Mouse (Mus musculus): ENCODE measurements around the gene Tepsin. TPM values are rescaled to one million over a fixed set of nuclear protein-coding genes. Genes with fewer than 3 reads are reported as not detected.

Gene Tepsin
- polyA plus RNA-seq, 1 experiment from 2014 or later = 6.0 TPM

DNA sequence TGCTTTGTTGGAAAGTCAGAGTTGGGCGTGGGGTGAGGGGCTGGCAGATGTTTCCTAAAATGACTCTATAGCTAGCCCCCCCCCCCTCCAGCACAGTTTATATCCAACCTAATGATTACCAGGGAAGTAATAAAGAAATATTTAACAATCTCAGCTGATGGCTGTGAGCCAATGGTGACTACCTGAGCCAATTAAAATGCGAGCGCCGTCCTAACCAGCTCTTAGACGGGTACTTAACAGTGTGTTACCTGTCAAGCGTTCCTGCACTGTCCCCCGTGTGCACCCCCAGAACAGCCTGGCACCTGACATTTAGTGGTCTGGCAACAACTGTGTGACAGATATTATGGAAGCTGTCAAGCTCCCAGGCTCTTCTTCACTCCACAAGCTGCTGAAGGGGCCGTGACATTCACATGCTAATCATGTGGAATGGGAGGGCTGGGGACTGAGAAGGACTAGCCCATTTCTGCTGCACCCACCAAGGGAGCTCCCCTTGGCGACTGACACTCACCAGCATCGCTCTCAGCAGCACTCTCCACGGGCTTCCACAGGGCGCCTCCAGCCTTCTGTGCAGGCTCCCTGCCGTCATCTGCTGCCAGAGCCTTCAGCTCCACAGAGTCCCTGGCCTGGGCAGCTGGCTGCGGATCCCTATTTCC is 11.2 kb upstream of the Tepsin start:
- no peak overlapping the region for H3K4me3 ChIP-seq (replicated peaks)
- H3K4me1 ChIP-seq (replicated peaks) = no peaks in the 10 kb centered on the region
- no peak overlapping the region for H3K9ac ChIP-seq
- peaks cover 80% of the 10 kb centered on the region for H3K36me3 ChIP-seq (replicated peaks)
- H3K4me2 ChIP-seq = no peak overlapping the region
- H3K9me3 ChIP-seq (replicated peaks) = no peaks in the 10 kb centered on the region
- WGBS (ENCODE audit: insufficient replicate concordance) = 81% methylated on average over 14 of the region's 14 CpGs
- H3K27me3 ChIP-seq = no peaks in the 10 kb centered on the region
- no peak overlapping the region for H3K27ac ChIP-seq (replicated peaks)
- ATAC-seq (ENCODE audit: insufficient read depth) = no peak

DNA sequence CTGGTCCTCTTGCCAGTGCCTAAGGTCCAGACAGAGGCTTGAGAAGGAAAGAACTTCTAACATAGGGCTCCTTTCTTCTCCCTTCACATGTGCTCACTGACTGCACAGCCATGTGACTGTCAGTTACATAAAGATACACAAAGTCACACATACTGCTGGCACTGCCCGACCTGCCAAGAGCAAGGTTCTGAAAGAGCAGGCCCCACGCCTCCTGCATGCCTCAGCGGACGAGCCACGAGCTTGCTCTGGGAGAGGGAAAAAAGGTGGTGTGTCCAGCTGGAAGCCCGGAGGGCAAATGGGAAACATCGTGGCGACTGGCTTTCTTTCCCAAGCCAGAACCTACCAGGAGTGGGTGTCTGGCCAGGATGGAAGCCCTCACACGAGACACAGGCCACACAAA is 9.3 kb upstream of the Tepsin start:
- Histone ChIP-seq H3K9ac (no peak overlapping the region), H3K27ac (replicated peaks) (no peak overlapping the region), H3K27me3 (no peaks in the 10 kb centered on the region), H3K4me1 (replicated peaks) (0 out of 2 replicates have a peak, but pooled peaks cover 2% of the 10 kb centered on the region), H3K4me2 (no peak overlapping the region), H3K9me3 (replicated peaks) (no peaks in the 10 kb centered on the region), H3K36me3 (replicated peaks) (peaks cover 82% of the 10 kb centered on the region), H3K4me3 (replicated peaks) (no peak overlapping the region)
- no peak for ATAC-seq (ENCODE audit: insufficient read depth)
- WGBS (ENCODE audit: insufficient replicate concordance) = 71% methylated on average over 9 of the region's 9 CpGs

- Histone ChIP-seq H3K27ac (replicated peaks) (no peak overlapping the region), H3K9me3 (replicated peaks) (no peaks in the 10 kb centered on the region), H3K36me3 (replicated peaks) (peaks cover 75% of the 10 kb centered on the region), H3K4me2 (no peak overlapping the region), H3K27me3 (no peaks in the 10 kb centered on the region), H3K4me3 (replicated peaks) (no peak overlapping the region), H3K4me1 (replicated peaks) (0 out of 2 replicates have a peak, but pooled peaks cover 2% of the 10 kb centered on the region), H3K9ac (no peak overlapping the region)
- WGBS (ENCODE audit: insufficient replicate concordance) = 54% methylated on average over 2 of the region's 2 CpGs
- no peak for ATAC-seq (ENCODE audit: insufficient read depth)
Measured at GRCm38 (mm10) chr11:120107026-120107425, 8.5 kb upstream of the Tepsin start.

DNA sequence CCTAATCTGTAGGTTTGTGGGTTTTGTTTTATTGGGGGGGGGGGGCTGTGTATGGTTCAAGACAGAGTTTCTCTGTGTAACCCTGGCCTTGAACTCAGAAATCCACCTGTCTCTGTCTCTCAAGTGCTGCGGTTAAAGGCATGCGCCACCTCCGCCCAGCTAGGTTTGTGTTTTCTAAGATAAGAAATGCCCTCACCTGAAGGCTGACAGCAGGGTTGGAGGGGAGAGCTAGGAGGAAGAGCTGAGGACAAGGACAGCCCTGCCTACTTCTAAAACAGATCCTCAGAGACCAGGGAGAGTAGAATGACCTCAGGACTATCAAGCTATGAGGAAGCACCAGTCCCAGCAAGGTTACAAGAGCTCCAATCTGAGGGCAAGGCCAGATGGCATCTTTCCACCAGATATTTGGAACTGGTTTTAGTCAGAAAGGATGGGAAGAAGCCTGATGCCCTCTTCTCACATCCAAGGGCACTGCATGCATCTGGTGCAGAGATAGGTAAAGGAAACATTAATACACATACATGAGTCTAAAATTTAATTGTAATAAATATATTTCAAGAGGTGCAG is 5.0 kb upstream of the Tepsin start:
- no peak for ATAC-seq (ENCODE audit: insufficient read depth)
- no peak overlapping the region for H3K4me2 ChIP-seq
- no peak overlapping the region for H3K27ac ChIP-seq (replicated peaks)
- H3K27me3 ChIP-seq = no peaks in the 10 kb centered on the region
- peaks cover 53% of the 10 kb centered on the region for H3K36me3 ChIP-seq (replicated peaks)
- no peak overlapping the region for H3K4me3 ChIP-seq (replicated peaks)
- 49% methylated on average over 3 of the region's 3 CpGs for WGBS (ENCODE audit: insufficient replicate concordance)
- H3K9me3 ChIP-seq (replicated peaks) = no peaks in the 10 kb centered on the region
- peaks cover 16% of the 10 kb centered on the region for H3K4me1 ChIP-seq (replicated peaks)
- no peak overlapping the region for H3K9ac ChIP-seq

GRCm38 (mm10) chr11:120101036-120101435 is 2.5 kb upstream of the Tepsin start:
- Histone ChIP-seq H3K27ac (replicated peaks) (no peak overlapping the region; the same call in 1 of the 2 replicates), H3K9ac (no peak overlapping the region), H3K9me3 (replicated peaks) (no peaks in the 10 kb centered on the region), H3K4me2 (no peak overlapping the region), H3K27me3 (no peaks in the 10 kb centered on the region), H3K36me3 (replicated peaks) (peaks cover 28% of the 10 kb centered on the region), H3K4me3 (replicated peaks) (no peak overlapping the region), H3K4me1 (replicated peaks) (peaks cover 27% of the 10 kb centered on the region)
- no peak for ATAC-seq (ENCODE audit: insufficient read depth)
- 3% methylated on average over 3 of the region's 3 CpGs for WGBS (ENCODE audit: insufficient replicate concordance)

DNA sequence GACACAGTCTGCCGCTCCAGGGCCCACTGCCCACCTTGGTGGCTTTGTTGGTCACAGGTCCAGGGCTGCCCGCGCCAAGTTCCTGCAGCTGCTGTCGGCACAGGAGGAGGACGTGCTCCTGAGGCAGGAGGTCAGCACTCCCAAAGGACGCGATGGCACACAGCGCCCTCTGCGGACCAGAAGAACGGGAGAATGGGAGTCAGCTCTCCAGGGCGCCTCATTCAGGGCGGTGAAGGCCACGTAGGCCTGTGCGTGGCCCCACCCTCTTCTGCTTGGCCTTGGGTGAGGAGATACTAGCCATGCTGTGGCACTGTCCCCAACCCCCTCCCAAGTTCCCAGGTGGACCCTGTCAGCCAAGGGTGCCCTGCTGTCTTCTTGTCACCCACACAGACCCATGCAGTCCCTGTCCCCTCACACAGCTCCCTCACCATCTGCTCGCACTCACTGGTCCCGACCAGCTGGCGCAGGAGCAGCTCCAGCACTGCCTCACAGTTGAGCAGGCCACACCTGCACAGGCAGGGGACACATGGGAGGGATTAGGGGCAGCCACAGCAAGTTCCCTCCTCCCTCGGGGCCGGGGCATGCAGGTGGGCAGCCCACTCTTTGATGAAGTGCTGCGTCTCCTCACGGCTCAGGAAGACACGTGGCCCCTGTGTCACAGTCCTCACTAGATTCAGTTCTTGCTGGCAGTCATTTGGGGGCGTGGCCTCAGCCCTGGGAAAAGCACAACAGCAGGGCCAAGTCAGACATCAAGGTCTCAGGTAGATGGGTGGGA is 5.5 kb downstream of the Tepsin start:
- Histone ChIP-seq H3K9ac (no peak overlapping the region), H3K36me3 (replicated peaks) (peaks cover 48% of the 10 kb centered on the region), H3K9me3 (replicated peaks) (no peaks in the 10 kb centered on the region), H3K4me1 (replicated peaks) (peaks cover 13% of the 10 kb centered on the region), H3K27me3 (no peaks in the 10 kb centered on the region), H3K4me3 (replicated peaks) (no peak overlapping the region), H3K4me2 (no peak overlapping the region), H3K27ac (replicated peaks) (no peak overlapping the region)
- no peak for ATAC-seq (ENCODE audit: insufficient read depth)
- 75% methylated on average over 23 of the region's 23 CpGs for WGBS (ENCODE audit: insufficient replicate concordance)

DNA sequence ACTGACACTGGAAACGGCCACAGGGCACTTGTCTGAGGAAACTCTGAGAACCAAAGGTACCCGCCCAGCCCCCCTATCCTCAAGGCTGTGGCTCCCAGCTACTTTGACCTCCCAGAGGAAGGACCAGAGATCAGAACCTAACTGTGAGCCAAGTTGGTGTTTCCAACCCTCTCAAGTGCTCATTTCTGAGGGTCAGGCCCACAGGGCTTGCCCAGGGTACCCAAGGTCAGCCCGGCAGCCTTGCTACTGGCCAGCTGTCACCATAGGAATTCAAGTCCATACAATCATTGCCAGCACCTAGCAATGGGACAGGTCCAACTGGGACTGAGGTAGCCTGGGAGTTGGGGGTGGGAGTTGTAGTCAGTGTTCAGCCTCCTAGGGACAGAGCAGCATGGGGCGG is 7.9 kb downstream of the Tepsin start:
- Histone ChIP-seq H3K27ac (replicated peaks) (no peak overlapping the region), H3K27me3 (no peaks in the 10 kb centered on the region), H3K9ac (no peak overlapping the region), H3K9me3 (replicated peaks) (no peaks in the 10 kb centered on the region), H3K4me2 (no peak overlapping the region), H3K36me3 (replicated peaks) (peaks cover 47% of the 10 kb centered on the region), H3K4me3 (replicated peaks) (no peak overlapping the region), H3K4me1 (replicated peaks) (peaks cover 23% of the 10 kb centered on the region)
- ATAC-seq (ENCODE audit: insufficient read depth) = no peak
- 74% methylated on average over 4 of the region's 4 CpGs for WGBS (ENCODE audit: insufficient replicate concordance)

- peak within 1 kb of the TSS; percentile 94 for H3K9ac ChIP-seq
- peak; percentile 100 for ATAC-seq (ENCODE audit: insufficient read depth)
- H3K36me3 ChIP-seq (replicated peaks) = peaks cover 17% of the 10 kb centered on the region
- no peaks in the 10 kb centered on the region for H3K9me3 ChIP-seq (replicated peaks)
- peak within 1 kb of the TSS; percentile 99 for H3K4me2 ChIP-seq
- peak within 1 kb of the TSS; percentile 67 for H3K27ac ChIP-seq (replicated peaks)
- H3K4me3 ChIP-seq (replicated peaks) = peak within 1 kb of the TSS; percentile 91
- WGBS (ENCODE audit: insufficient replicate concordance) = under 1% methylated on average over 42 of the region's 42 CpGs
- peaks cover 27% of the 10 kb centered on the region for H3K4me1 ChIP-seq (replicated peaks)
- H3K27me3 ChIP-seq = no peaks in the 10 kb centered on the region
Measured at GRCm38 (mm10) chr11:120086702-120087152, 11.8 kb downstream of the Tepsin start, which contains the start of gene Cep131. TSS of gene Cep131 (minus strand) at chr11:120086827.

DNA sequence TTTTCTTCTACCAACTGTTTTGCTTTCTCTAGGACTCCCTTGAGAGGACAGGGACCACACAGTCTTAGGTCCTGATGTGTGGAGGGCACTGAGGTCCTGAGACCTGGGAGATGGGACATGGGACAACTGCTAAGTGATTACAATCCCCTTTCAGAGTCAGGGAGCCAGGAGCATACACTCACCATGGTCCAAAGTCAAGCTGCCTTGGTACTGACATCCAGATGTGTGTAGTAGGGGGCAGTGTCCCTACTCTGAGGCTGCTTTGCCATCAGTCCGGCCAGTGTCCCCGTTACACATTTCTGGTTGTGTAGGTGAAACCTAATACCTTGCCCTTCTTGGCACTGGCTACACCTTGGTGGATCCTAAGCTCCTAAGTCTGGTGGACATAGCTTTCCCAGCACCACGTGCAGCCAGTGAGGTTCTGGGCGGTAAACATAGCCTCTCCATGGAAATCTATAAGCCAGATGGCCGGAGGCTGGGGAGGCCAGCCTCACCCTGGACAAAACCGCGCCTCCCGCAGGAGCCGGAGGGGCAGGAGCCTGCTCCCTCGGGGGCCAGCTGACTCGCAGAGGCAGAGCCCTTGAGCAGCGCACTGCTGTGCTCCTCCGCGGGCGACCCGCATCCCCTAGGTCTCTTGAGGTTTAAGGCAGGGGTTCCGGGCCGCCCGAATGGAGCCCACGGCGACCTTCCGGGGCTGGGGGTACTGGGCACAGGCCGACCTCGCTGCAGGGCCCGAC is 12.5 kb downstream of the Tepsin start:
- Histone ChIP-seq H3K36me3 (replicated peaks) (peaks cover 12% of the 10 kb centered on the region; the same call in 1 of the 2 replicates), H3K27ac (replicated peaks) (peak overlapping the region; percentile 67), H3K27me3 (no peaks in the 10 kb centered on the region), H3K9me3 (replicated peaks) (no peaks in the 10 kb centered on the region), H3K9ac (peak overlapping the region; percentile 94), H3K4me3 (replicated peaks) (peak overlapping the region; percentile 91), H3K4me2 (peak overlapping the region; percentile 99), H3K4me1 (replicated peaks) (peaks cover 27% of the 10 kb centered on the region)
- ATAC-seq (ENCODE audit: insufficient read depth) = peak; percentile 40
- under 1% methylated on average over 25 of the region's 25 CpGs for WGBS (ENCODE audit: insufficient replicate concordance)

DNA sequence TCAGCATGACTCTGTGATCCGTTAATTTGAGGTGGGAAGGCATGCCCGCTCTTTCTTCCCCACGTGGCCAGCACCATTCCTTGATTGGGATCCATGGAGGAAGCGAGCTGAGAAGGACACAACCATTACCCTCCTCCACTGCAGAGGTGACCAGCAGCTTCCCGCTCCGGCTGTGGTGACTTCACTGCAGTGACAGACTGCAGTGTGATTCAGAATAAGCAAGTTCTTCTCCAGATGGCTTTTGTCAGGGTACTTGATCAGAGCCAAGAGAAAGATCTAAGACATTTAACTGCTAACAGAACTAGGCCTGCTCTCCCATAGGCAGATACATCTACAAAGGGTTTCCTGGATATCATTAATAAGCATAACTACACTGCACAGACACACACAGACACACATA is 18.2 kb downstream of the Tepsin start:
- no peak overlapping the region for H3K9ac ChIP-seq
- H3K27me3 ChIP-seq = no peaks in the 10 kb centered on the region
- no peaks in the 10 kb centered on the region for H3K9me3 ChIP-seq (replicated peaks)
- H3K4me1 ChIP-seq (replicated peaks) = no peaks in the 10 kb centered on the region
- 76% methylated on average over 6 of the region's 6 CpGs for WGBS (ENCODE audit: insufficient replicate concordance)
- H3K4me2 ChIP-seq = no peak overlapping the region
- no peak overlapping the region for H3K4me3 ChIP-seq (replicated peaks)
- ATAC-seq (ENCODE audit: insufficient read depth) = no peak
- 0 out of 2 replicates have a peak, but pooled peaks cover 9% of the 10 kb centered on the region for H3K36me3 ChIP-seq (replicated peaks)
- H3K27ac ChIP-seq (replicated peaks) = no peak overlapping the region
